Mouse (Mus musculus) forebrain, embryonic 11.5 days (tissue): ENCODE results near the gene Tada2b. TPM values are rescaled to one million over a fixed set of nuclear protein-coding genes. Genes with fewer than 3 reads are reported as not detected.
A peak's percentile ranks its signal among the peaks of the same experiment; 100 is the strongest.

Source experiments
- ATAC-seq: fragments of 200-750 bp; cut with Nextera tagmentation; replicated peaks from 2 replicates; pipeline ENCODE4 v1.8.0; 2017; ENCODE audit warnings: moderate TSS enrichment; ENCODE audit not compliant: low FRiP score
- DNase-seq: peaks from one replicate; pipeline ENCODE4 v3.0.0-alpha.2; 2017; ENCODE audit warnings: low spot score
- H3K27ac ChIP-seq: fragments of 300-500 bp; sonication (generic); 2 replicates; pipeline ENCODE4 v1.5.1; 2014; ENCODE audit warnings: low read depth, low read length
- H3K27me3 ChIP-seq: fragments of 300-500 bp; sonication (generic); 2 replicates; pipeline ENCODE4 v1.6.1; 2014; ENCODE audit warnings: mild to moderate bottlenecking, low read length, mixed read lengths; ENCODE audit not compliant: control insufficient read depth, insufficient read depth
- H3K36me3 ChIP-seq: fragments of 300-500 bp; sonication (generic); 2 replicates; pipeline ENCODE4 v1.6.1; 2014; ENCODE audit warnings: mild to moderate bottlenecking, low read length, moderate library complexity, mixed read lengths; ENCODE audit not compliant: control insufficient read depth, insufficient read depth
- H3K4me1 ChIP-seq: fragments of 300-500 bp; sonication (generic); replicated peaks from 2 replicates; pipeline ENCODE4 v1.6.1; 2014; ENCODE audit warnings: low read length, mixed read lengths; ENCODE audit not compliant: control insufficient read depth, insufficient read depth
- H3K4me2 ChIP-seq: fragments of 300-500 bp; sonication (generic); 2 replicates; pipeline ENCODE4 v1.6.1; 2014; ENCODE audit warnings: low read depth, mild to moderate bottlenecking, low read length, moderate library complexity, mixed read lengths; ENCODE audit not compliant: severe bottlenecking
- H3K4me3 ChIP-seq: fragments of 300-500 bp; sonication (generic); 2 replicates; pipeline ENCODE4 v1.5.1; 2014; ENCODE audit warnings: low read depth, low read length
- H3K9ac ChIP-seq: fragments of 300-500 bp; sonication (generic); 2 replicates; pipeline ENCODE4 v1.6.1; 2014; ENCODE audit warnings: low read length
- H3K9me3 ChIP-seq: fragments of 300-500 bp; sonication (generic); 2 replicates; pipeline ENCODE4 v1.6.1; 2016; ENCODE audit warnings: low read length, mixed read lengths; ENCODE audit not compliant: control insufficient read depth
- WGBS: fragments of 180-500 bp; shearing (Covaris S2); extraction: QIAGEN DNeasy Blood & Tissue Kit; methylation state at CpG from one replicate; pipeline ENCODE4 v1.1.7; 2014; 5-methylcytosine and 5-hydroxymethylcytosine counted together
- polyA plus RNA-seq: library from polyadenylated mRNA; unstranded; fragments of >200 nt; fragmentation: Nextera tagmentation; extraction: Ambion mirVana; gene quantifications from 2 replicates; pipeline ENCODE4 v1.2.1, GENCODE M21; 2014

The Tada2b gene
- polyA plus RNA-seq, 1 experiment from 2014 or later, result 3.5 TPM

DNA sequence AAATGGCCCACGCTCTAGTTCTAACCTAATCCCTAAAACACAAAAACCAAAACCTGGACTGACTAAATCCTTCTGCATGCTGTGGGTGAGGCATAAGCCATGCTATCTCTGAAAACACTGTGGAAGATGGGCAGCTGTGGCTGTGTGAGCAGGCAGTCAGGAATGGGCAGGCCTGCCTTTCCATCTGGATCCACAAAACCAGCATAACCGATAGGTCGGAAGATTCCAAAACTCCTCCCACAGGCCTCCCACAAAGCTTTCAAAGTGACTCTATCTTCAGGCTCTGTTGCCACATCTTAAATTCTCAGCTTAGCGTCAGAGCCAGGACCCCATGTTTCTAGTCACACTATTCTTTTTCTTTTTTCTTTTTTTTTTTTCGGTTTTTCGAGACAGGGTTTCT is 9.8 kb upstream of the Tada2b start:
- no peaks in the 10 kb centered on the region for H3K27me3 ChIP-seq
- ATAC-seq (no peak), DNase-seq (no peak)
- H3K36me3 ChIP-seq, result peaks cover 3% of the 10 kb centered on the region; the same call in 1 of the 2 replicates
- H3K27ac ChIP-seq, result no peak overlapping the region
- H3K4me2 ChIP-seq, result no peak overlapping the region
- H3K9me3 ChIP-seq, result no peaks in the 10 kb centered on the region
- WGBS, result 85% methylated on average over 6 of the region's 6 CpGs
- H3K9ac ChIP-seq, result no peak overlapping the region
- no peaks in the 10 kb centered on the region for H3K4me1 ChIP-seq
- no peak overlapping the region for H3K4me3 ChIP-seq

DNA sequence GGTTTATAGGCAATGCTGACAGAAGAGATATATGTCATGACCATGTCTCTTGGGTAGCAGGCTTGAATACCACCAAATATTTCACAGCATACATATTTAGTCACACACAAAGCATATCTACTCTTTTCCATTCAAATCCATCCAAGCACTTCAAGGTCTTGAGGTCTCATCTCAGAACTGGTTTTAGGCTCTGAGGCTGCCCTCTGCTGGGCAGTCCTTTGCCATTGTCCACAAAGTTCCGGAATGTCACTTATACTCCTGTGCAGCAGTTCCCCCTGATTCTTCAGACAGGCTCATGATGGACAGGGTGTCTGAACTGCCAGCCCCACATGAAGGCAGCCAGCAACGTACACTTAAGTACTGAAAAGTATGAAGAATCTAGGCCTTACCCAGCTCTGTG is 5.1 kb upstream of the Tada2b start:
- Histone ChIP-seq H3K4me1 (no peaks in the 10 kb centered on the region), H3K9ac (no peak overlapping the region), H3K27ac (no peak overlapping the region), H3K4me2 (no peak overlapping the region), H3K4me3 (no peak overlapping the region), H3K27me3 (0 out of 2 replicates have a peak, but pooled peaks cover 2% of the 10 kb centered on the region), H3K9me3 (no peaks in the 10 kb centered on the region), H3K36me3 (peaks cover 3% of the 10 kb centered on the region; the same call in 1 of the 2 replicates)
- 57% methylated on average over 2 of the region's 2 CpGs for WGBS
- no peak for ATAC-seq
- DNase-seq, result no peak

DNA sequence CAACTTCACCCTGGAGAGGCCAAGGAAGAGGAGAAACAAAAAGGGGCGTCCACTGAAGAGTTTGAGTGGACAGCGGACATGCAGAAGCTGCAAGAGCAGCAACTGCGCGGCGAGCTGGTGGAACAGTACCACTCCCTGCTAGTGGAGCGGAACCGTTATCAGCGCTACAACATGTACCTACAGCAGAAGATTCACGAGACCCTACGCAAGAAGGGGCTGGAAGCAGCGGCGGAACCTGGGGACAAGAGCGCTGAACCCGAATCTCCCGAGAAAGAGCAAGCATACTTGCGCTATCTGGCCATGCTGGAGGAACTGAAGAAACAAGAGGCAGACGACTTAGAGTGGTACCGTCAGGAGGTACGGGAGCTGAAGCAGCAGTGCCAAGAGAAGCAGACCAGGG is 1.2 kb upstream of the Tada2b start:
- 0 out of 2 replicates have a peak, but pooled peaks cover 2% of the 10 kb centered on the region for H3K27me3 ChIP-seq
- 42% methylated on average over 19 of the region's 19 CpGs for WGBS
- no peak for ATAC-seq
- no peaks in the 10 kb centered on the region for H3K36me3 ChIP-seq
- peak overlapping the region; percentile 89 for H3K4me3 ChIP-seq
- no peak overlapping the region for H3K27ac ChIP-seq
- peaks cover 6% of the 10 kb centered on the region; the same call in 1 of the 2 replicates for H3K4me1 ChIP-seq
- no peaks in the 10 kb centered on the region for H3K9me3 ChIP-seq
- peak overlapping the region; percentile 51 for H3K9ac ChIP-seq
- peak overlapping the region; percentile 91 for H3K4me2 ChIP-seq
- no peak for DNase-seq

DNA sequence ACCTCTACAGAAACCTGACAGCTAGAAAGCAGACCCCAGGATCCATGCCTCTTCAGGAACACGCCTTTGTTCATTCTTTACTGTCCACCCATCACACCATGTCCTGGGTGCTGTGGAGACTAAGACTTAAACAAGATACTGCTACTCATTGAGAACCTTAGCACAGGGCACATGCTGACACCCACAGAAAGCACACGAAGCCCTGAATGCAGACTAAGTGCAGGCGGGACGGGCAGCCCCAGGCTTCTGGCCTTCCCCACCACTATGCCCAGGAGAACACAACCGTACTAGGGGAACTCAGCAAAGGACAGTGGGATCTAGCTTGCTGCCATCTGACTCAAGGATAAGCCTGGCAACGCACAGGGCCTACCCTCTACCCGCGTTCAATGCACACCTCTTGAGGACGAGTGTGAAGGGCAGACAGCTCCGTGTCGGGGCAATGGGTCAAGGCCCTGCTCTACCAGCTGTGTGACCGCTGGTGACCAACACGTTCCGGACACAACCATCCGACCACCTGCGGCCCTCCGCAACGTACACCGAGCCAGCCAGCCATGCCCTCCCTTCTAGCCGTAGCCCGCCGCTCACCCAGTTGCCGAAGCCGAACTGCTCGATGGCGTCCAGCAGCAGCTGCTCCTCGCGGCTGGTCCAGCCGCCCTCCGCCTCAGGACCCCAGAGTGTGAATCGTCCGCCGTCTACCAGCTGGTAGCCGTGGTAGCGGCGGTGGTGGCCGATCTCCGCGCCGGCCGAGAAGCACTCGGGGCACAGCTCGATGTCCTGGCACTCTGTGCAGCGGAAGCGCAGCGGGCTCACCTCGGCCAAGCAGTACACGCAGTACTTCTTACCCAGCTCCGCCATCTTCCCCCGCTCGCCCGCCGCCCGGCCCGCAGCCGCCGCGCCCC is 633 bp downstream of the Tada2b start:
- DNase-seq (peak; percentile 79), ATAC-seq (peak; percentile 42)
- WGBS, result 1% methylated on average over 58 of the region's 58 CpGs
- Histone ChIP-seq H3K36me3 (no peaks in the 10 kb centered on the region), H3K4me2 (peak overlapping the region; percentile 95), H3K27me3 (0 out of 2 replicates have a peak, but pooled peaks cover 2% of the 10 kb centered on the region), H3K27ac (peak overlapping the region; percentile 57), H3K9ac (peak overlapping the region; percentile 90), H3K4me3 (peak overlapping the region; percentile 89), H3K9me3 (no peaks in the 10 kb centered on the region), H3K4me1 (peaks cover 6% of the 10 kb centered on the region; the same call in 1 of the 2 replicates)

DNA sequence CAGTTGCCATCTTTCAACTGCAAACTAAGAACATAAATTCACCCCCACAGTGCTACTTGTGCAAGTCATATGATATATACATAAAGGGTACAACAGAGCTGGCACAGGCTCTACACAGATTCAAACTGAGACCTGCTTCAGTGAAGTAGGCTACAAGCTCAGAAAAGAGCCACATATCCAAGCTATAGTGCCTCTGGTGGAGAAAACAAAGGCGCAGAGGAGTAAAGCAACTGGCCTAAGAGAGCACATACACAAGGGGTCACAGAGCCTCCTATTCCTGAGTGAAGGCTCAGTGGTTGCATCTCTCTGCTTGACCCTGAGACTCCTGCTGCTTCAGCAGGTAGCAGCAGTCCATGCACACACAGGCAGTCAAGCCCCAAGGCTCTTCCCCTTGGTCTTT is 3.0 kb downstream of the Tada2b start:
- 65% methylated on average over 1 of the region's 1 CpGs for WGBS
- Histone ChIP-seq H3K9me3 (no peaks in the 10 kb centered on the region), H3K27me3 (0 out of 2 replicates have a peak, but pooled peaks cover 2% of the 10 kb centered on the region), H3K4me2 (no peak overlapping the region), H3K9ac (no peak overlapping the region), H3K36me3 (no peaks in the 10 kb centered on the region; the same call in 1 of the 2 replicates), H3K4me3 (no peak overlapping the region), H3K4me1 (peaks cover 6% of the 10 kb centered on the region; the same call in 1 of the 2 replicates), H3K27ac (no peak overlapping the region)
- ATAC-seq, result no peak
- DNase-seq, result no peak

DNA sequence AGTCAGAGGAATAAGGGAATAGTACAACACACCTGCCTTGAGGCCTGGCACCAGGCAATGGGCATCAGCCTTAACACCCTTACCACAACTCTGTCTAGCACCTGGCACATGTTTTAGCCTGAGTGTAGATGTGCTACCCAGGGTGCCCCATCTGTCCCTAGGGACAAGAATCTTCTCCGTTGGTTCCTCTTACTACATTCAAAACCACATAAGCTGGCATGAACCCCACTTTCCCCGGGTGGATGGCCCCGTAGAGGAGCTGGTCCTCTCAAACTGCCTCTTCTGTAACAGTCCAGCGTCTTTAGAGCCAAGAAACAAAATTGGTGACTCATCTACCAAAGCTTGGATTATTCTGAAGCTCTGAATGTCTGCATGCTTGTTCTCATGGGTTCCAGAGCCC is 3.7 kb downstream of the Tada2b start:
- Histone ChIP-seq H3K36me3 (no peaks in the 10 kb centered on the region; the same call in 1 of the 2 replicates), H3K4me1 (peaks cover 6% of the 10 kb centered on the region; the same call in 1 of the 2 replicates), H3K4me2 (no peak overlapping the region), H3K9ac (no peak overlapping the region), H3K9me3 (no peaks in the 10 kb centered on the region), H3K4me3 (no peak overlapping the region), H3K27me3 (no peaks in the 10 kb centered on the region), H3K27ac (no peak overlapping the region)
- ATAC-seq, result no peak
- DNase-seq, result no peak
- WGBS, result 94% methylated on average over 4 of the region's 4 CpGs

DNA sequence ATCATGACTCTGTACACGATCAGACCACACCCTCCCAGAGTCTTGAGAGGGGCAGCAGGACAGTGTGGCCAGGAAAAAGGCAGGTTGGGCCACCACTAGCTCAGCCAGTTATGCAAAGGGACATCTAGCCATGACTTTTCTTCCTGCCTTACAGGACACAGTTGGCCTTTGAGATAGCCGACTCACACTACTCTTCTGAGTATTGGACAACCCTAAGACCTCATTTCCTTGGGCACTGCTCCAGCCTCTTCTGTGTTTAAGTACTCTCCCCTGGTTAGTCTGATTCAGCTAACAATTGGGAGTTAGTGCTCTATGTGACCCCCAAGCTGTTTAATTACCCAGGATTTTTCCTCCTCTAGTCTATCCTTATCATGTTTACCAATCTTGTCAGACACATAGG is 4.3 kb downstream of the Tada2b start:
- Histone ChIP-seq H3K4me3 (no peak overlapping the region), H3K4me2 (no peak overlapping the region), H3K4me1 (peaks cover 6% of the 10 kb centered on the region; the same call in 1 of the 2 replicates), H3K9ac (no peak overlapping the region), H3K27me3 (no peaks in the 10 kb centered on the region), H3K36me3 (no peaks in the 10 kb centered on the region; the same call in 1 of the 2 replicates), H3K27ac (no peak overlapping the region), H3K9me3 (no peaks in the 10 kb centered on the region)
- DNase-seq, result no peak
- WGBS, result 90% methylated on average over 2 of the region's 2 CpGs
- no peak for ATAC-seq

DNA sequence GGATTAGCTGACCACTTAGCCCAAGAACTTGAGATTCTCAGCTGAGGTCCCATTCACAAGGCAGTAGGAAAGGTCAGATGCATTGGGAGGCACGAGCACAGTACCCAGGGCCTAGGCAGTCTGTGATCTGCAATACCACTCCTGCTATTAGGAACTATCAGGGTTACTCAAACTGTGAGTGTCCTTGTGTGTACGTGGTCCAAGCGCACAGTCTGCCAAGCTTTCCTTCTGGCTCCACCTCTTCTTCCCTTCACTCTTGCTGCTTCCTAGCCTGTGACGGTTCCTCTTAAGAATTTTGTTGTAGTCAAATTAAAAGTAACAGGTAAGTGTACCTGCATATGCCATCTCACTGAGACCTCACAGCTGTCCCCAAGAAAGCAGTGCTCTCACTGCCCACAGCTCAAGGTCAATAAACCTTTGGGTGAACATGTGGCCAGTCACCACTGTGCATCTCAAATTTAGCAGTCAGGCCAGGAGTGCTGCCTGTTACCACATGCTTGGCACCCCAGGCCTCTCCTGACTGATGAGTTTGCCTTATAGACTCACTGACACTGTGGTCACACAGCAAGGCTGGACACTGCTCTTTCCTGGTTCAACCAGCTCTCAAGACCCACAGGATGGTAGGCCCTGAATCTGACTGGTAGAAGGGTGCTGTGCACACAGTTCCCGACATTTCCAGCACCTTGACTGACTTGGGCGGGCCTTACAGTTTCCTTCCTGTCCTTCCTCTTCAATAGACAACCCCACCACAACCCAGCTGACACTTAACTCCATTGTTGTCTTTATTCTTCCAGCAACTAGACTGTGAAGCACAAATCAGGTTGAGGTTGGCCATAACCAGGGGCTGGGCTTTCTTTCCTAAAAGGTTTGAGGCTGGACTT is 5.3 kb downstream of the Tada2b start:
- H3K4me2 ChIP-seq, result no peak overlapping the region
- ATAC-seq (no peak), DNase-seq (no peak)
- no peaks in the 10 kb centered on the region; the same call in 1 of the 2 replicates for H3K36me3 ChIP-seq
- H3K27me3 ChIP-seq, result no peaks in the 10 kb centered on the region
- whole genome bisulfite sequencing, result 89% methylated on average over 6 of the region's 6 CpGs
- H3K9ac ChIP-seq, result no peak overlapping the region
- no peak overlapping the region for H3K4me3 ChIP-seq
- peaks cover 6% of the 10 kb centered on the region; the same call in 1 of the 2 replicates for H3K4me1 ChIP-seq
- H3K27ac ChIP-seq, result no peak overlapping the region
- H3K9me3 ChIP-seq, result no peaks in the 10 kb centered on the region
